Mouse (Mus musculus): ENCODE data around the gene Il1rl1.

DNA sequence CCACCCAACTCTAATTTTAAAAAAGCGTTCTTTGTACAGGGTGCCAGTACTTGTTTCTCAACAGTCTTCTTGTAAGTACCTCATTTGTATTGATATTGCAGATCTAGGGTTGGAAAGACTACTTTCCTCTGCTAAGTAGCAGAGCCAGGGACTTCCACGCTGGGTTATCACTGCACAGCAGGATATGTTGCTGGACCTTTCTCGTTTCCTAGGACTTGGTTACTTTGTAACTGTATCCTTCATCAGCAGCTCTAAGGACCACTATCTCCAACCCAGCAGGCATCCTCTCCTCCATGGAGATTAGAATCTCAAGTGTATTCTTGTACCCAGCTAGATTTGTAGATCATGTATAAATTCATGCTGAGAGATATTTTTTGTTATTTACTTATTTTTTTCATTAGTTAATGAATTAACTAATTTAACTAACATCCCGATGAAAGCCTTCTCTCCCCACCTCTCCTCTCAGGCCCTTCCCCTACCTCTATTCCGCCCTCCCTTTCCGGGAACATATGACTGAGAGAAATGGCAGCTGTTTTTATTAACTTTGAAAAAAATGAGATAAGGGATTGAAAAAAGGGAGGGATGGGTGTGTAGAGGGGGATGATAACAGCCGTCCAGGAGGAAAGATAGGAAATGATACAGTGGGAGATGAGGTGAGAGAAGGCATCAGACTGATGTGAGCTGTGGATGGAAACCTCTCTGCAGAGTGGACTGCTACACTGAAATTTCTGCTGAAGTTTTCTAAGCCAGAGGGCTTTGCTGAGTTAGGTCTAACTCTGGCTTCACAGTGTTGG, 14.3 kb upstream of the Il1rl1 start:
- TF ChIP-seq POLR2A (IDR thresholded peaks at IDR 0.05; ENCODE audit: extremely low read depth, insufficient read depth, low read length) (no peak), CTCF (IDR thresholded peaks at IDR 0.05; ENCODE audit: low read depth, low read length) (no peak)

Data from liver, adult 2 months (tissue).